Mouse (Mus musculus) heart, postnatal 0 days (tissue): Measurements from ENCODE around the gene Ankrd9. TPM values are rescaled to one million over a fixed set of nuclear protein-coding genes. Genes with fewer than 3 reads are reported as not detected.
A peak's percentile ranks its signal among the peaks of the same experiment; 100 is the strongest.

ENCODE experiments used
- ATAC-seq: fragments of 200-750 bp; cut with Nextera tagmentation; 2 replicates; pipeline ENCODE4 v1.8.0; 2017; ENCODE audit warnings: low read depth, moderate number of reproducible peaks, moderate library complexity; ENCODE audit not compliant: insufficient read depth
- DNase-seq: peaks from one replicate; pipeline ENCODE4 v3.0.0-alpha.2; 2016; ENCODE audit warnings: low spot score
- H3K27ac ChIP-seq: fragments of 300-500 bp; sonication (generic); 2 replicates; pipeline ENCODE4 v1.5.1; 2014; ENCODE audit warnings: low read depth, mild to moderate bottlenecking
- H3K27me3 ChIP-seq: fragments of 300-500 bp; sonication (generic); 2 replicates; pipeline ENCODE4 v1.6.1; 2014; ENCODE audit warnings: low read length, mixed read lengths; ENCODE audit not compliant: control insufficient read depth, insufficient read depth
- H3K36me3 ChIP-seq: fragments of 300-500 bp; sonication (generic); replicated peaks from 2 replicates; pipeline ENCODE4 v1.6.1; 2014; ENCODE audit warnings: low read length, mixed read lengths; ENCODE audit not compliant: control insufficient read depth, insufficient read depth
- H3K4me1 ChIP-seq: fragments of 300-500 bp; sonication (generic); 2 replicates; pipeline ENCODE4 v1.6.1; 2014; ENCODE audit warnings: antibody characterized with exemption; ENCODE audit not compliant: control insufficient read depth, insufficient read depth
- H3K4me2 ChIP-seq: fragments of 300-500 bp; sonication (generic); 2 replicates; pipeline ENCODE4 v1.6.1; 2014; ENCODE audit warnings: low read depth, mild to moderate bottlenecking, low read length, moderate library complexity
- H3K4me3 ChIP-seq: fragments of 300-500 bp; sonication (generic); 2 replicates; pipeline ENCODE4 v1.5.1; 2014; ENCODE audit warnings: low read depth, low read length
- H3K9ac ChIP-seq: fragments of 300-500 bp; sonication (generic); replicated peaks from 2 replicates; pipeline ENCODE4 v1.6.1; 2014; ENCODE audit warnings: low read depth, low read length, mixed read lengths
- H3K9me3 ChIP-seq: fragments of 300-500 bp; sonication (generic); replicated peaks from 2 replicates; pipeline ENCODE4 v1.6.1; 2016; ENCODE audit warnings: low read length; ENCODE audit not compliant: control insufficient read depth
- CTCF ChIP-seq: IDR thresholded peaks from 2 replicates; pipeline ENCODE4 v1.5.1; 2016; ENCODE audit warnings: antibody characterized with exemption, control low read depth, low read depth
- EP300 ChIP-seq: IDR thresholded peaks from 2 replicates; pipeline ENCODE4 v1.6.1; 2016; ENCODE audit warnings: antibody characterized with exemption, low read depth
- WGBS: fragments of 180-500 bp; shearing (Covaris S2); extraction: QIAGEN DNeasy Blood & Tissue Kit; methylation state at CpG from one replicate; pipeline ENCODE4 v1.1.7; 2014; 5-methylcytosine and 5-hydroxymethylcytosine counted together
- polyA plus RNA-seq: library from polyadenylated mRNA; unstranded; fragments of >200 nt; fragmentation: Nextera tagmentation; extraction: Ambion mirVana; gene quantifications from 2 replicates; pipeline ENCODE4 v1.2.1, GENCODE M21; 2015
- total RNA-seq: library from RNA; depleted of rRNA; stranded (reverse); fragments of >200 nt; gene quantifications from 2 replicates; pipeline ENCODE4 v1.2.3, GENCODE M21; 2014; ENCODE audit warnings: low replicate concordance

Gene Ankrd9
- total and polyA plus RNA-seq, 2 experiments from 2014 or later: 34.6 to 39.1 TPM

DNA sequence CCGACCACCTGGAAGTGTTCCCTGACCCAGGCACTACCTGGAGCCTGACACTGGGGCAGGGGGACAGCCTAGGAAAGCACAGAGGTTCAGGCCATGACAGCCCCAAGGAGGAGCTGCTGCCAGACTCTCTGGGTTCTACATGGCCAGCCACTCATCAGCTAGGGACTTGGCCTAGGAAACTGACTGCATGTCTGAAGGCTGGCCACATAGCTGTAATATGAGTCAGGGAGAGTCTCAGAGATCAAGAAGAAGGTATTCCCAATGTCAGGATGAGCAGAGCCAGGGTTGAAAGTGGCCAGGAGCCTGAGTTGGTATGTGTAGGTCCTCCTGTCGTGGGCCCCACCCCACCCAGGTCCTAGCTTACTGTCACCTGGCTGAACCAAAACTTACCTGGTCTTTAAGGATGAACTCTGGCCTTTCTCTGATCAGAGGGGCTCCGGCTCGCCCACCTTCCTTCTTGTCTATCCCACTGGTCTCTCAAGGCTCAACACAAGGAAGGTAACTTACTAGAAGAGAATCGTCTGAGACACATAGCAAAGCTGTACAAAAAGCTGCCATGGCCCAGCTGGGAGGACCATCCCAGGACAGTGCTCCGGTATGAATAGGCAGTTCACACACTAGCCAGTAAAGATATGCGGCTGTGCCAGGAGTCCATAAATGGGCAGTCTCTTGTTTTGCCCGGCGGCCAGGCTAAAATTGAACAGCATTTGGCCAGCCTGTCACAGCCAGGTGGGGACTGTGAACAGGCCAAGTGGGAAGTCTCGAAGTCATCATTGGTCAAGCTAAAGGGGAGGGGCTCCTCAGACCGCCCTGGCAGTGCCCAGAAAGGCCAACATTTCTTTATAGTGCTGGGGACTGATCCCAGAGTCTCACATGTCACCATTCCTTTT, 7.9 kb upstream of the Ankrd9 start:
- Histone ChIP-seq H3K27ac (peak overlapping the region; percentile 1; the same call in 1 of the 2 replicates), H3K4me3 (no peak overlapping the region), H3K27me3 (no peaks in the 10 kb centered on the region), H3K4me1 (peaks cover 6% of the 10 kb centered on the region; the same call in 1 of the 2 replicates), H3K4me2 (no peak overlapping the region), H3K9me3 (no peaks in the 10 kb centered on the region), H3K36me3 (no peaks in the 10 kb centered on the region), H3K9ac (no peak overlapping the region)
- WGBS: 72% methylated on average over 11 of the region's 11 CpGs
- ATAC-seq: no peak; the same call in 1 of the 2 replicates
- no peak for DNase-seq
- TF ChIP-seq EP300 (no peak), CTCF (no peak)

GRCm38 (mm10) chr12:110985141-110985540, 6.3 kb upstream of the Ankrd9 start:
- Histone ChIP-seq H3K36me3 (no peaks in the 10 kb centered on the region), H3K9ac (no peak overlapping the region), H3K4me3 (no peak overlapping the region), H3K27ac (no peak overlapping the region), H3K9me3 (no peaks in the 10 kb centered on the region), H3K4me2 (no peak overlapping the region), H3K4me1 (peaks cover 6% of the 10 kb centered on the region; the same call in 1 of the 2 replicates), H3K27me3 (no peaks in the 10 kb centered on the region)
- 78% methylated on average over 9 of the region's 9 CpGs for WGBS
- DNase-seq (no peak), ATAC-seq (no peak)
- no peak for TF ChIP-seq EP300
- no peak for TF ChIP-seq CTCF

DNA sequence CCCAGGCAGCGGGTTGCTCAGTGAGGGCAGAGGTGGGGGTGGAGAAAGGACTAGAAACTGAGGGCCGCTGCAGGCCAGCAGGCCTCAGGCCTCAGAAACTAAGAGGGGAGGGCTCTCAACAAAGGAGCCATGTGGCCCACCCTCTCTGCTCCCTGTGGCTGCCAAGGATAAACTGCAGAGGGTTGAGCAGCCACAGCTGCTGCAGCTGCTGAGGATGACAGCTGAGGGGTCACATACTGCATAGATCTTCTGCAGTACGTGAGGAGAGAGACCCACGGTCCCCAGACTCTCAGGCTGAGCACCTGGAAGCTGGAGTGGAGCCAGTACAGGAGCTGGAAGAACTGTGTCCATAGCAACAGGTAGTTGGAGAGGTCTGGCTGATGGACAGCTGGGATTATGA, 5.8 kb upstream of the Ankrd9 start:
- no peak overlapping the region for H3K4me2 ChIP-seq
- H3K4me3 ChIP-seq: no peak overlapping the region
- peaks cover 6% of the 10 kb centered on the region; the same call in 1 of the 2 replicates for H3K4me1 ChIP-seq
- no peak for TF ChIP-seq EP300
- no peak for TF ChIP-seq CTCF
- H3K9me3 ChIP-seq: no peaks in the 10 kb centered on the region
- ATAC-seq (no peak), DNase-seq (no peak)
- no peak overlapping the region for H3K27ac ChIP-seq
- no peaks in the 10 kb centered on the region for H3K27me3 ChIP-seq
- no peak overlapping the region for H3K9ac ChIP-seq
- WGBS: 75% methylated on average over 4 of the region's 4 CpGs
- no peaks in the 10 kb centered on the region for H3K36me3 ChIP-seq

DNA sequence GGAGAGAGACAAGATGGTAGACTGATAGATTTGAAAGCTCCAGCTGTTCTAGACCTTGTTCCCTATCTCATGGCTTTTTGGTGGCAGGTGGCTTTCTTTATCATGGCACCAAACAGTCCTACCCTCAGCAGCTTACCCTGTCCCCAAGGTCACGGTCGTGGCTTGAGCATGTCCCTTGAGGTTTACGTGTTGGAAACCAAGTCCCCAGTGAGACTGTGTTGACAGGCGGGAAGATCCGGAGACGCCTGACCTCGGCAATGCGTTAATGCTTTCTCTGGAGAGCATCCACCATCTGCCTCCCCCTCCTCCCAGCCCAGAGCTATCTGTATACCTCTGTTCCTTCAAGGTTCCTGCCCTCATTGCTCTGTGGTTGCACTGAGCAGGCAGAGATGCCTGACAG, 4.9 kb upstream of the Ankrd9 start:
- H3K36me3 ChIP-seq: no peaks in the 10 kb centered on the region
- no peaks in the 10 kb centered on the region for H3K9me3 ChIP-seq
- no peak overlapping the region for H3K4me2 ChIP-seq
- H3K4me1 ChIP-seq: peaks cover 6% of the 10 kb centered on the region; the same call in 1 of the 2 replicates
- 74% methylated on average over 8 of the region's 8 CpGs for WGBS
- no peak overlapping the region for H3K27ac ChIP-seq
- ATAC-seq (no peak), DNase-seq (no peak)
- H3K4me3 ChIP-seq: no peak overlapping the region
- TF ChIP-seq CTCF (no peak), EP300 (no peak)
- no peak overlapping the region for H3K9ac ChIP-seq
- no peaks in the 10 kb centered on the region for H3K27me3 ChIP-seq

DNA sequence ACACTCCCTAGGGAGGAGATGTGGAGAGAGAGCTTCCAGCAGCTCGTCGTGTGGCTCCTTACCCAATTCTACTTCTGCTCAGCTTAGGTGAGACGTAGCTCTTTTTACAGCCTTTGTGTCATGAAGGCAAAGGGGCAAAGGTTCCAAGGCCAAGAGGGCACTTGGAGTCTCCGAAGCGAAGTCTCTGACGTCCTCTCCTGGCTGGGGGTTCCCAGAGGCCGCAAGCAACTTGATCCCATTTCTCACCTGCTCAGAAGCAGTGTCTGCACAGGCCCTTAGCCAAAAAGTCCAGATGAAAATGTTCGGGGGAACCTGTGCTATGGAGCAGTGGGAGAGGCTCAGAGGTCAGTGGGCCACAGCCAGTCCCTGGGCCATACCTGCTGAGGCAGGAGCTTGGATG, 4.2 kb upstream of the Ankrd9 start:
- H3K9ac ChIP-seq: no peak overlapping the region
- H3K36me3 ChIP-seq: no peaks in the 10 kb centered on the region
- no peaks in the 10 kb centered on the region for H3K9me3 ChIP-seq
- H3K27me3 ChIP-seq: no peaks in the 10 kb centered on the region
- H3K4me3 ChIP-seq: no peak overlapping the region
- H3K4me2 ChIP-seq: no peak overlapping the region
- H3K27ac ChIP-seq: no peak overlapping the region
- ATAC-seq (no peak), DNase-seq (no peak)
- WGBS: 80% methylated on average over 8 of the region's 8 CpGs
- no peak for TF ChIP-seq CTCF
- no peak for TF ChIP-seq EP300
- peaks cover 6% of the 10 kb centered on the region; the same call in 1 of the 2 replicates for H3K4me1 ChIP-seq

GRCm38 (mm10) chr12:110981736-110982135, 2.9 kb upstream of the Ankrd9 start:
- Histone ChIP-seq H3K27me3 (no peaks in the 10 kb centered on the region), H3K36me3 (peaks cover 6% of the 10 kb centered on the region; the same call in 1 of the 2 replicates), H3K27ac (no peak overlapping the region), H3K9ac (no peak overlapping the region), H3K9me3 (no peaks in the 10 kb centered on the region), H3K4me2 (no peak overlapping the region), H3K4me3 (no peak overlapping the region), H3K4me1 (no peaks in the 10 kb centered on the region)
- DNase-seq (no peak), ATAC-seq (no peak)
- 75% methylated on average over 3 of the region's 3 CpGs for WGBS
- no peak for TF ChIP-seq EP300
- no peak for TF ChIP-seq CTCF
